In the genomic region with DNA sequence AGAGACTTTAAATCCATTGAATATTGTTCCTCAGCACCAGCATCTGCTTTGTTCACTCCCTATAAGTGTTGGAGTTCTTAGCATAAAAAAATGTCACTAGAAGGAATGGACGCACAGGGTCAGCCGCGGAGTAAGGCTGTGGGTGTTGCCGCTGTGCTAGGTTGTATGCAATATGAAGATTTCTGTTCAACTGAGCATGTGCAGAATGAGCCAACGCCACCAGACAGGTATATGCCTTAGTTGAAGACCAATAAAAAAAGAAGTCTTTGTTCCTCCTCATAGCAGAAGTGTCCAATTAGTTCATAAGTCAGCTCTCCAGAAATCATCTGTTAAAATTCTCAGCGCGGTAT, we compare ENCODE assay signal across 8 mouse cellular contexts. TPM values are rescaled to one million over a fixed set of nuclear protein-coding genes. Genes with fewer than 3 reads are reported as not detected.
A peak's percentile ranks its signal among the peaks of the same experiment; 100 is the strongest.
DNase-seq lines count a peak whose midpoint lies in the region; ATAC-seq and TF ChIP-seq lines count a peak whose summit lies in the region.

No protein-coding gene starts in this region.

- TF ChIP-seq CTCF in lung, postnatal 0 days (IDR thresholded peaks at IDR 0.05), result no peak

- peak overlapping the region; percentile 69 for H3K4me2 ChIP-seq in heart, embryonic 16.5 days (ENCODE audit: low read depth, low read length)
- H3K4me2 ChIP-seq in lung, postnatal 0 days (replicated peaks; ENCODE audit: low read depth, low read length), result peak overlapping the region; percentile 57

- 22% methylated on average over 7 of the region's 7 CpGs for WGBS in heart, embryonic 16.5 days
- 24% methylated on average over 7 of the region's 7 CpGs for WGBS in lung, postnatal 0 days

- peak overlapping the region; percentile 87 for H3K27ac ChIP-seq in heart, embryonic 16.5 days (ENCODE audit: low read length)
- H3K27ac ChIP-seq in lung, postnatal 0 days (ENCODE audit: low read length), result peak overlapping the region; percentile 86

- no peak for TF ChIP-seq EP300 in lung, postnatal 0 days (IDR thresholded peaks at IDR 0.05)

- peak overlapping the region; percentile 75 for H3K4me3 ChIP-seq in heart, embryonic 16.5 days (ENCODE audit: low read length)
- H3K4me3 ChIP-seq in lung, postnatal 0 days (ENCODE audit: low read depth, low read length), result peak overlapping the region; percentile 55

- no peaks in the 10 kb centered on the region; the same call in 1 of the 2 replicates for H3K4me1 ChIP-seq in heart, embryonic 16.5 days (ENCODE audit: control insufficient read depth, insufficient read depth, low read length)
- no peaks in the 10 kb centered on the region for H3K4me1 ChIP-seq in lung, postnatal 0 days (ENCODE audit: insufficient read depth, low read depth, low read length)

- H3K9ac ChIP-seq in heart, embryonic 16.5 days (ENCODE audit: low read length), result peak overlapping the region; percentile 70
- no peak overlapping the region for H3K9ac ChIP-seq in lung, postnatal 0 days (replicated peaks; ENCODE audit: low read depth)

- H3K9me3 ChIP-seq in heart, embryonic 16.5 days (replicated peaks; ENCODE audit: control insufficient read depth, low read length), result no peaks in the 10 kb centered on the region
- H3K9me3 ChIP-seq in lung, postnatal 0 days (ENCODE audit: low read length), result no peaks in the 10 kb centered on the region

- peak; percentile 38 for DNase-seq in CD4-positive, CD25-positive, alpha-beta regulatory T cell, adult 2 months (ENCODE audit: low read depth, low spot score)
- DNase-seq in 3134 (ENCODE audit: extremely low read depth, insufficient read length, low spot score), result peak; percentile 4
- DNase-seq in cerebellum, postnatal 36 days, result peak; percentile 29 to 43
- peak; percentile 7 to 22 for DNase-seq in kidney, postnatal 4 days
- peak; percentile 38 for DNase-seq in lung, postnatal 0 days (ENCODE audit: low spot score)
- peak; percentile 23 for DNase-seq in splenic B cell, adult 2 months (ENCODE audit: low read depth, low spot score)

- no peaks in the 10 kb centered on the region for H3K36me3 ChIP-seq in heart, embryonic 16.5 days (ENCODE audit: control insufficient read depth, insufficient read depth)
- H3K36me3 ChIP-seq in lung, postnatal 0 days (ENCODE audit: insufficient read depth, low read length), result no peaks in the 10 kb centered on the region
- H3K36me3 ChIP-seq in splenic B cell, adult 2 months (ENCODE audit: control insufficient read depth, insufficient read depth, low read length, poor library complexity, severe bottlenecking), result no peaks in the 10 kb centered on the region

- ATAC-seq in CD4-positive, CD25-positive, alpha-beta regulatory T cell, adult 4 months, result no peak
- ATAC-seq in heart, embryonic 16.5 days (replicated peaks; ENCODE audit: extremely low read depth, insufficient read depth, low FRiP score), result no peak
- no peak for ATAC-seq in lung, postnatal 0 days

- no peaks in the 10 kb centered on the region for H3K27me3 ChIP-seq in heart, embryonic 16.5 days (ENCODE audit: control insufficient read depth, insufficient read depth, low read length)
- H3K27me3 ChIP-seq in lung, postnatal 0 days (replicated peaks; ENCODE audit: insufficient read depth, low read length), result no peaks in the 10 kb centered on the region
- H3K27me3 ChIP-seq in splenic B cell, adult 2 months (ENCODE audit: control insufficient read depth, insufficient read depth, low read length, poor library complexity, severe bottlenecking), result no peaks in the 10 kb centered on the region

RNA-seq across cellular contexts. Expression of gene Cask, which starts 3.7 kb away (rescaled TPM):
- under 1 TPM; 0.62 to 0.89 TPM for polyA plus RNA-seq in CD4-positive, CD25-positive, alpha-beta regulatory T cell, adult 4 months (2017; shearing (Covaris generic))
- polyA plus RNA-seq in heart, embryonic 16.5 days (2015; fragmentation: Nextera tagmentation; extraction: Ambion mirVana), result 5.0 and 6.3 TPM in 2 replicates
- polyA plus RNA-seq in lung, postnatal 0 days (2015; fragmentation: Nextera tagmentation; extraction: Ambion mirVana), result 10.3 and 12.4 TPM in 2 replicates
